Mouse (Mus musculus): ENCODE data around the gene Ripor3.

- TF ChIP-seq TAL1 (conservative IDR thresholded peaks at IDR 0.05; ENCODE audit: low read depth, low read length) (no peak), GATA2 (IDR thresholded peaks at IDR 0.05; ENCODE audit: borderline replicate concordance, low read depth, low read length) (no peak), CTCF (IDR thresholded peaks at IDR 0.05; ENCODE audit: low read depth, low read length) (no peak)
Observed at GRCm38 (mm10) chr2:168058488-168059199, 48.2 kb upstream of the Ripor3 start.

All from G1E (cell line).